Mouse (Mus musculus) intestine, embryonic 15.5 days (tissue): ENCODE data around the gene Smpdl3b. TPM values are rescaled to one million over a fixed set of nuclear protein-coding genes. Genes with fewer than 3 reads are reported as not detected.

Experiments
- ATAC-seq: fragments of 200-750 bp; cut with Nextera tagmentation; 2 replicates; pipeline ENCODE4 v1.8.0; 2017; ENCODE audit warnings: moderate TSS enrichment, moderate library complexity
- H3K27ac ChIP-seq: fragments of 300-500 bp; sonication (generic); 2 replicates; pipeline ENCODE4 v1.5.1; 2015; ENCODE audit warnings: mild to moderate bottlenecking, inconsistent platforms
- H3K27me3 ChIP-seq: fragments of 300-500 bp; sonication (generic); replicated peaks from 2 replicates; pipeline ENCODE4 v1.6.1; 2015; ENCODE audit warnings: inconsistent platforms
- H3K36me3 ChIP-seq: fragments of 300-500 bp; sonication (generic); 2 replicates; pipeline ENCODE4 v1.6.1; 2015; ENCODE audit warnings: inconsistent platforms
- H3K4me1 ChIP-seq: fragments of 300-500 bp; sonication (generic); replicated peaks from 2 replicates; pipeline ENCODE4 v1.6.1; 2015; ENCODE audit warnings: inconsistent platforms
- H3K4me2 ChIP-seq: fragments of 300-500 bp; sonication (generic); replicated peaks from 2 replicates; pipeline ENCODE4 v1.6.1; 2015; ENCODE audit warnings: mild to moderate bottlenecking, inconsistent platforms
- H3K4me3 ChIP-seq: fragments of 300-500 bp; sonication (generic); replicated peaks from 2 replicates; pipeline ENCODE4 v1.5.1; 2015; ENCODE audit warnings: inconsistent platforms
- H3K9ac ChIP-seq: fragments of 300-500 bp; sonication (generic); 2 replicates; pipeline ENCODE4 v1.6.1; 2015; ENCODE audit warnings: inconsistent platforms
- H3K9me3 ChIP-seq: fragments of 300-500 bp; sonication (generic); 2 replicates; pipeline ENCODE4 v1.6.1; 2016; ENCODE audit warnings: inconsistent platforms
- WGBS: fragments of 180-500 bp; shearing (Covaris S2); methylation state at CpG from one replicate; pipeline ENCODE4 v1.1.7; 2015; 5-methylcytosine and 5-hydroxymethylcytosine counted together
- polyA plus RNA-seq: library from polyadenylated mRNA; unstranded; fragments of >200 nt; fragmentation: Nextera tagmentation; extraction: Ambion mirVana; gene quantifications from 2 replicates; pipeline ENCODE4 v1.2.1, GENCODE M21; 2015

The Smpdl3b gene
- polyA plus RNA-seq, 1 experiment from 2014 or later, result 5.7 TPM

GRCm38 (mm10) chr4:132713181-132713580 is 43.9 kb downstream of the Smpdl3b start:
- H3K27ac ChIP-seq, result no peak overlapping the region

GRCm38 (mm10) chr4:132706885-132707284 is 50.2 kb downstream of the Smpdl3b start:
- Histone ChIP-seq H3K4me2 (no peak overlapping the region), H3K9ac (no peak overlapping the region), H3K36me3 (peaks cover 40% of the 10 kb centered on the region), H3K4me3 (no peak overlapping the region), H3K27me3 (no peaks in the 10 kb centered on the region), H3K4me1 (no peaks in the 10 kb centered on the region), H3K27ac (no peak overlapping the region), H3K9me3 (no peaks in the 10 kb centered on the region)
- ATAC-seq, result no peak
- 97% methylated on average over 8 of the region's 8 CpGs for WGBS

More at GRCm38 (mm10) chr4:132713181-132713580, 43.9 kb downstream of the Smpdl3b start:
- H3K9me3 ChIP-seq, result no peaks in the 10 kb centered on the region
- WGBS, result 96% methylated on average over 7 of the region's 7 CpGs
- H3K9ac ChIP-seq, result no peak overlapping the region
- no peaks in the 10 kb centered on the region for H3K4me1 ChIP-seq
- ATAC-seq, result no peak
- H3K36me3 ChIP-seq, result peaks cover 29% of the 10 kb centered on the region
- no peak overlapping the region for H3K4me3 ChIP-seq
- H3K4me2 ChIP-seq, result no peak overlapping the region
- no peaks in the 10 kb centered on the region for H3K27me3 ChIP-seq

GRCm38 (mm10) chr4:132702076-132702475 is 55.0 kb downstream of the Smpdl3b start:
- Histone ChIP-seq H3K9me3 (no peaks in the 10 kb centered on the region), H3K36me3 (peaks cover 22% of the 10 kb centered on the region), H3K4me1 (no peaks in the 10 kb centered on the region), H3K27me3 (no peaks in the 10 kb centered on the region), H3K4me3 (no peak overlapping the region), H3K27ac (no peak overlapping the region), H3K4me2 (no peak overlapping the region), H3K9ac (no peak overlapping the region)
- no peak for ATAC-seq
- WGBS, result 97% methylated on average over 5 of the region's 5 CpGs

DNA sequence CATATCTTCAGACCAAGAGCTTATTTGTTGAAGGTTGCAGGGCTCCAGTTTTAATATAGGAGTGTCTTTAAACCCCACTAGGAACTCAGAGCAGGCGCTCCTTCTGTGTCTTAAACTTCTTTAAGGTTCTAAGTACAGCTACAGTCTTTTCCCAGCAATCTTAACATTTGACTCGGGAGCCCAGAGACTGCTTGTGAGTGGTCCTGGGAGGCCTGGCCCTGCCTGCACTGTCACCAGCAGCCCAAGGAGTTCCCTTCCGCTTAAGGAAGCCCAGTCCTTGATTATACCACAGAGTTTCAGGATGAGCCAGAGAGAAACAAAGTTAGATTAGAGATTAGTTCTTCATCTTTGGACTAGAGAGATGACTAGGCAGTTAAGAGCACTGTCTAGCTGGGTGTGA is 63.7 kb downstream of the Smpdl3b start:
- H3K4me2 ChIP-seq, result no peak overlapping the region
- no peaks in the 10 kb centered on the region for H3K4me1 ChIP-seq
- H3K4me3 ChIP-seq, result no peak overlapping the region
- H3K27ac ChIP-seq, result no peak overlapping the region
- H3K9me3 ChIP-seq, result no peaks in the 10 kb centered on the region
- no peak overlapping the region for H3K9ac ChIP-seq
- WGBS, result 90% methylated on average over 3 of the region's 3 CpGs
- peaks cover 23% of the 10 kb centered on the region for H3K36me3 ChIP-seq
- no peaks in the 10 kb centered on the region for H3K27me3 ChIP-seq
- no peak for ATAC-seq

DNA sequence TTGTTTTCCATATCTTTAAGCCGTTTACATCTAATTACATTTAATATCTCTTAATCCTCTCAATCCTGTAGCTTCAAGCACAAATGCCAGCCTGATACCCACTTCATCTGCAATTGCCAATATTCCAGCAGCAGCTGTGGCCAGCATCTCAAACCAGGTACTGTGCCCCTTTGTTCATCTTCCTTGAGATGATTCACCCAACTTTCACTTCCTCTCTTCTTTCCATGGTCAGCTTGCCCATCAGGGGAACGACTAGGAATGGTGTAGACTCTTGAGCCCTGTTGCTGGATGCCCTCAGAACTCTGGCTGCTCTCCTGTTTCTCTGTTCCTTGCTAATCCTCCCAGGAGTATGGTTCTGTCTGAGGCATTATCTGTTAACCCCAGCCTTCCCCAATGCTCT is 67.4 kb downstream of the Smpdl3b start:
- Histone ChIP-seq H3K36me3 (peaks cover 18% of the 10 kb centered on the region), H3K27me3 (no peaks in the 10 kb centered on the region), H3K4me1 (no peaks in the 10 kb centered on the region), H3K4me3 (no peak overlapping the region), H3K9me3 (no peaks in the 10 kb centered on the region), H3K27ac (no peak overlapping the region), H3K9ac (no peak overlapping the region), H3K4me2 (no peak overlapping the region)
- ATAC-seq, result no peak
- WGBS, result 85% methylated on average over 2 of the region's 2 CpGs

Other genes starting within 250 kb of the Smpdl3b start
- gene Sesn2, start 246.8 kb downstream of the Smpdl3b start, polyA plus RNA-seq, result 10.8 and 11.2 TPM in 2 replicates
- gene Atpif1, start 223.6 kb downstream of the Smpdl3b start, polyA plus RNA-seq, result 1,295 and 1,316 TPM in 2 replicates
- gene Dnajc8, start 221.7 kb downstream of the Smpdl3b start, polyA plus RNA-seq, result 138 and 154 TPM in 2 replicates
- 1.1 TPM in 2 replicates for gene Ptafr, start 193.2 kb downstream of the Smpdl3b start, polyA plus RNA-seq
- gene Eya3, start 118.3 kb downstream of the Smpdl3b start, polyA plus RNA-seq, result 23.0 and 25.4 TPM in 2 replicates
- gene Xkr8, start 24.7 kb downstream of the Smpdl3b start, polyA plus RNA-seq, result 4.0 TPM in 2 replicates
- gene Rpa2, start 11.1 kb upstream of the Smpdl3b start, polyA plus RNA-seq, result 85.5 and 88.1 TPM in 2 replicates
- gene Themis2, start 39.1 kb upstream of the Smpdl3b start, polyA plus RNA-seq, result 1.7 and 2.0 TPM in 2 replicates
- gene Ppp1r8, start 85.9 kb upstream of the Smpdl3b start, polyA plus RNA-seq, result 50.4 and 54.1 TPM in 2 replicates
- 54.2 and 57.7 TPM in 2 replicates for gene Stx12, start 127.3 kb upstream of the Smpdl3b start, polyA plus RNA-seq
- gene Fam76a, start 165.3 kb upstream of the Smpdl3b start, polyA plus RNA-seq, result 41.8 and 45.3 TPM in 2 replicates
- 2.3 and 3.7 TPM in 2 replicates for gene Fgr, start 216.8 kb upstream of the Smpdl3b start, polyA plus RNA-seq